In genomic region chr1:169238671-169239090, GRCm38 (mm10) we compare ENCODE assay signal across 10 mouse cellular contexts.
DNase-seq lines count a peak whose midpoint lies in the region; ATAC-seq and TF ChIP-seq lines count a peak whose summit lies in the region.
"Had no signal": no experiment of that assay in that cellular context is flagged by ENCODE, and none has a peak within 500 bp of the region (broad histone marks: within the 10 kb centered on the region; RNA-seq: fewer than 3 reads in every experiment).

No protein-coding gene starts in this region.

- H3K4me3 ChIP-seq in hindbrain, embryonic 12.5 days, result no peak overlapping the region
- H3K4me3 ChIP-seq in hindbrain, postnatal 0 days (ENCODE audit: low read length), result no peak overlapping the region
- peak overlapping the region; percentile 32 for H3K4me3 ChIP-seq in embryonic facial prominence, embryonic 10.5 days
- peak overlapping the region; percentile 6; the same call in 1 of the 2 replicates for H3K4me3 ChIP-seq in kidney, embryonic 16.5 days (ENCODE audit: low read length)
- H3K4me3 ChIP-seq in forebrain, embryonic 13.5 days, result no peak overlapping the region
- H3K4me3 ChIP-seq: myocyte had no signal

- H3K9me3 ChIP-seq in hindbrain, embryonic 12.5 days (replicated peaks), result no peaks in the 10 kb centered on the region
- no peaks in the 10 kb centered on the region for H3K9me3 ChIP-seq in hindbrain, postnatal 0 days (ENCODE audit: low read length)
- H3K9me3 ChIP-seq in embryonic facial prominence, embryonic 10.5 days, result no peaks in the 10 kb centered on the region
- no peaks in the 10 kb centered on the region for H3K9me3 ChIP-seq in kidney, embryonic 16.5 days (ENCODE audit: low read length)
- H3K9me3 ChIP-seq in forebrain, embryonic 13.5 days (replicated peaks), result no peaks in the 10 kb centered on the region

- WGBS in hindbrain, embryonic 12.5 days, result 36% methylated on average over 16 of the region's 16 CpGs
- 44% methylated on average over 16 of the region's 16 CpGs for WGBS in hindbrain, postnatal 0 days
- WGBS in embryonic facial prominence, embryonic 10.5 days, result 25% methylated on average over 16 of the region's 16 CpGs
- 2% methylated on average over 16 of the region's 16 CpGs for WGBS in kidney, embryonic 16.5 days
- 59% methylated on average over 16 of the region's 16 CpGs for WGBS in forebrain, embryonic 13.5 days

- no peaks in the 10 kb centered on the region for H3K27me3 ChIP-seq in hindbrain, embryonic 12.5 days
- H3K27me3 ChIP-seq in hindbrain, postnatal 0 days (ENCODE audit: insufficient read depth, low read length), result no peaks in the 10 kb centered on the region
- H3K27me3 ChIP-seq in embryonic facial prominence, embryonic 10.5 days (replicated peaks; ENCODE audit: low read depth, poor library complexity, severe bottlenecking), result no peaks in the 10 kb centered on the region
- H3K27me3 ChIP-seq in kidney, embryonic 16.5 days (ENCODE audit: insufficient read depth, low read length), result no peaks in the 10 kb centered on the region
- no peaks in the 10 kb centered on the region; the same call in 1 of the 2 replicates for H3K27me3 ChIP-seq in forebrain, embryonic 13.5 days

- no peak for TF ChIP-seq CTCF in hindbrain, postnatal 0 days (IDR thresholded peaks at IDR 0.05; ENCODE audit: low read depth)

- H3K4me1 ChIP-seq in hindbrain, embryonic 12.5 days, result peaks cover 10% of the 10 kb centered on the region; the same call in 1 of the 2 replicates
- no peaks in the 10 kb centered on the region for H3K4me1 ChIP-seq in hindbrain, postnatal 0 days (ENCODE audit: insufficient read depth, low read length)
- peaks cover 44% of the 10 kb centered on the region for H3K4me1 ChIP-seq in embryonic facial prominence, embryonic 10.5 days
- H3K4me1 ChIP-seq in kidney, embryonic 16.5 days (ENCODE audit: insufficient read depth, low read length), result peaks cover 20% of the 10 kb centered on the region; the same call in 1 of the 2 replicates
- no peaks in the 10 kb centered on the region for H3K4me1 ChIP-seq in forebrain, embryonic 13.5 days

- H3K27ac ChIP-seq in hindbrain, embryonic 12.5 days, result no peak overlapping the region
- H3K27ac ChIP-seq in hindbrain, postnatal 0 days, result no peak overlapping the region
- peak overlapping the region; percentile 55 for H3K27ac ChIP-seq in embryonic facial prominence, embryonic 10.5 days (replicated peaks)
- peak overlapping the region; percentile 82 for H3K27ac ChIP-seq in kidney, embryonic 16.5 days (ENCODE audit: low read length)
- no peak overlapping the region for H3K27ac ChIP-seq in forebrain, embryonic 13.5 days

- H3K36me3 ChIP-seq in hindbrain, embryonic 12.5 days, result no peaks in the 10 kb centered on the region
- H3K36me3 ChIP-seq in hindbrain, postnatal 0 days (ENCODE audit: insufficient read depth, low read length), result no peaks in the 10 kb centered on the region
- H3K36me3 ChIP-seq in embryonic facial prominence, embryonic 10.5 days (replicated peaks), result no peaks in the 10 kb centered on the region
- H3K36me3 ChIP-seq in kidney, embryonic 16.5 days (ENCODE audit: insufficient read depth, low read length), result no peaks in the 10 kb centered on the region
- no peaks in the 10 kb centered on the region for H3K36me3 ChIP-seq in forebrain, embryonic 13.5 days (ENCODE audit: poor library complexity, severe bottlenecking)

- H3K9ac ChIP-seq in hindbrain, embryonic 12.5 days, result no peak overlapping the region
- H3K9ac ChIP-seq in hindbrain, postnatal 0 days (replicated peaks; ENCODE audit: low read length), result no peak overlapping the region
- 0 out of 2 replicates have a peak overlapping the region, but pooled peaks have one; percentile 23 for H3K9ac ChIP-seq in kidney, embryonic 16.5 days (replicated peaks; ENCODE audit: low read length)
- H3K9ac ChIP-seq in forebrain, embryonic 13.5 days, result no peak overlapping the region

- DNase-seq in hindbrain, postnatal 0 days (ENCODE audit: low spot score), result no peak
- DNase-seq in embryonic facial prominence, embryonic 10.5 days (ENCODE audit: low spot score), result peak; percentile 71
- DNase-seq in retina, postnatal 1 day, result peak; percentile 26
- DNase-seq in ovary, adult 18-20 months (ENCODE audit: low spot score), result no peak
- DNase-seq: liver had no signal

- ATAC-seq in hindbrain, embryonic 12.5 days (ENCODE audit: low FRiP score), result no peak
- no peak for ATAC-seq in hindbrain, postnatal 0 days
- peak; percentile 87 for ATAC-seq in kidney, embryonic 16.5 days (ENCODE audit: low FRiP score, low TSS enrichment)
- no peak for ATAC-seq in erythroblast, adult 5-6 weeks (replicated peaks; ENCODE audit: low FRiP score, poor library complexity, severe bottlenecking)
- no peak for ATAC-seq in forebrain, embryonic 13.5 days

- peak overlapping the region; percentile 15; the same call in 1 of the 2 replicates for H3K4me2 ChIP-seq in hindbrain, embryonic 12.5 days (replicated peaks)
- H3K4me2 ChIP-seq in hindbrain, postnatal 0 days (ENCODE audit: low read depth, low read length), result no peak overlapping the region
- H3K4me2 ChIP-seq in kidney, embryonic 16.5 days (replicated peaks; ENCODE audit: low read depth, low read length), result peak overlapping the region; percentile 39
- H3K4me2 ChIP-seq in forebrain, embryonic 13.5 days, result no peak overlapping the region

Comparison
In these comparisons a context has a peak if more than half of its experiments do, and no peak if none do; other contexts are left out.
1. H3K4me2 ChIP-seq: peak in hindbrain, embryonic 12.5 days (single experiment) and kidney, embryonic 16.5 days (single experiment); none in hindbrain, postnatal 0 days (single experiment) and forebrain, embryonic 13.5 days (single experiment).
2. H3K27ac ChIP-seq: peak in embryonic facial prominence, embryonic 10.5 days (single experiment) and kidney, embryonic 16.5 days (single experiment); none in hindbrain, embryonic 12.5 days (single experiment), hindbrain, postnatal 0 days (single experiment) and forebrain, embryonic 13.5 days (single experiment).
3. H3K4me3 ChIP-seq: peak in embryonic facial prominence, embryonic 10.5 days (single experiment) and kidney, embryonic 16.5 days (single experiment); none in hindbrain, embryonic 12.5 days (single experiment), hindbrain, postnatal 0 days (single experiment) and forebrain, embryonic 13.5 days (single experiment).
4. DNase-seq: peak in embryonic facial prominence, embryonic 10.5 days (single experiment) and retina, postnatal 1 day (single experiment); none in hindbrain, postnatal 0 days (single experiment) and ovary, adult 18-20 months (single experiment).